Mouse (Mus musculus): ENCODE measurements at regions not wholly inside any gene's neighbourhood (a gene's known extent, or its start where the extent isn't known, plus 50 kb on each side); places are given as distances from the start of the nearest gene placed in this dataset.

GRCm38 (mm10) chr4:49914221-49914620, 68.7 kb upstream of the Grin3a start:
- H3K4me3 ChIP-seq (ENCODE audit: low read depth, low read length), result no peak overlapping the region
- H3K9me3 ChIP-seq (replicated peaks; ENCODE audit: control insufficient read depth, low read length), result no peaks in the 10 kb centered on the region
- H3K36me3 ChIP-seq (replicated peaks; ENCODE audit: control insufficient read depth, insufficient read depth, low read length), result no peaks in the 10 kb centered on the region
- no peak for DNase-seq (ENCODE audit: low spot score)
- 78% methylated on average over 2 of the region's 2 CpGs for WGBS
- TF ChIP-seq CTCF (IDR thresholded peaks at IDR 0.05; ENCODE audit: low read depth) (no peak), EP300 (IDR thresholded peaks at IDR 0.05; ENCODE audit: low read depth) (no peak)
- no peak overlapping the region for H3K9ac ChIP-seq (replicated peaks; ENCODE audit: low read depth, low read length)
- no peak overlapping the region for H3K27ac ChIP-seq (ENCODE audit: low read depth)
- H3K27me3 ChIP-seq (ENCODE audit: control insufficient read depth, insufficient read depth, low read length), result no peaks in the 10 kb centered on the region
- H3K4me1 ChIP-seq (ENCODE audit: control insufficient read depth, insufficient read depth), result no peaks in the 10 kb centered on the region
- no peak for ATAC-seq (ENCODE audit: insufficient read depth, low read depth)
- H3K4me2 ChIP-seq (ENCODE audit: low read depth, low read length), result no peak overlapping the region

GRCm38 (mm10) chr4:49913636-49914035, 68.1 kb upstream of the Grin3a start:
- Histone ChIP-seq H3K9me3 (replicated peaks; ENCODE audit: control insufficient read depth, low read length) (no peaks in the 10 kb centered on the region), H3K4me2 (ENCODE audit: low read depth, low read length) (no peak overlapping the region), H3K36me3 (replicated peaks; ENCODE audit: control insufficient read depth, insufficient read depth, low read length) (no peaks in the 10 kb centered on the region), H3K9ac (replicated peaks; ENCODE audit: low read depth, low read length) (no peak overlapping the region), H3K27ac (ENCODE audit: low read depth) (no peak overlapping the region), H3K4me3 (ENCODE audit: low read depth, low read length) (no peak overlapping the region), H3K4me1 (ENCODE audit: control insufficient read depth, insufficient read depth) (no peaks in the 10 kb centered on the region), H3K27me3 (ENCODE audit: control insufficient read depth, insufficient read depth, low read length) (no peaks in the 10 kb centered on the region)
- no peak for ATAC-seq (ENCODE audit: insufficient read depth, low read depth)
- no peak for DNase-seq (ENCODE audit: low spot score)
- WGBS, result 43% methylated on average over 2 of the region's 2 CpGs
- no peak for TF ChIP-seq CTCF (IDR thresholded peaks at IDR 0.05; ENCODE audit: low read depth)
- no peak for TF ChIP-seq EP300 (IDR thresholded peaks at IDR 0.05; ENCODE audit: low read depth)
